Mouse (Mus musculus): Measurements from ENCODE around the gene Cyren. TPM values are rescaled to one million over a fixed set of nuclear protein-coding genes. Genes with fewer than 3 reads are reported as not detected.

The Cyren gene
- polyA plus RNA-seq, 1 experiment from 2014 or later, result 17.5 TPM

- no peaks in the 10 kb centered on the region for H3K9me3 ChIP-seq
- H3K36me3 ChIP-seq (replicated peaks), result peaks cover 62% of the 10 kb centered on the region
- WGBS, result 87% methylated on average over 18 of the region's 18 CpGs
- no peak for DNase-seq (ENCODE audit: extremely low spot score, low spot score)
- H3K4me3 ChIP-seq, result no peak overlapping the region
- 0 out of 2 replicates have a peak overlapping the region, but pooled peaks have one; percentile 16 for H3K27ac ChIP-seq
- peaks cover 28% of the 10 kb centered on the region for H3K4me1 ChIP-seq
- H3K27me3 ChIP-seq (ENCODE audit: poor library complexity, severe bottlenecking), result no peaks in the 10 kb centered on the region
Observed at GRCm38 (mm10) chr6:34907696-34908260, 29.9 kb upstream of the Cyren start.

GRCm38 (mm10) chr6:34907121-34907614, 29.3 kb upstream of the Cyren start:
- Histone ChIP-seq H3K4me1 (peaks cover 29% of the 10 kb centered on the region), H3K36me3 (replicated peaks) (peaks cover 68% of the 10 kb centered on the region), H3K27ac (no peak overlapping the region), H3K27me3 (ENCODE audit: poor library complexity, severe bottlenecking) (no peaks in the 10 kb centered on the region), H3K9me3 (no peaks in the 10 kb centered on the region), H3K4me3 (no peak overlapping the region)
- 64% methylated on average over 2 of the region's 2 CpGs for WGBS
- DNase-seq (ENCODE audit: extremely low spot score, low spot score), result no peak

GRCm38 (mm10) chr6:34906661-34907060, 28.8 kb upstream of the Cyren start:
- Histone ChIP-seq H3K4me3 (no peak overlapping the region), H3K27ac (no peak overlapping the region), H3K9me3 (no peaks in the 10 kb centered on the region), H3K36me3 (replicated peaks) (peaks cover 73% of the 10 kb centered on the region), H3K4me1 (peaks cover 31% of the 10 kb centered on the region), H3K27me3 (ENCODE audit: poor library complexity, severe bottlenecking) (no peaks in the 10 kb centered on the region)
- 92% methylated on average over 4 of the region's 4 CpGs for WGBS
- DNase-seq (ENCODE audit: extremely low spot score, low spot score), result no peak

- H3K9me3 ChIP-seq, result no peaks in the 10 kb centered on the region
- no peak overlapping the region for H3K27ac ChIP-seq
- H3K4me3 ChIP-seq, result no peak overlapping the region
- H3K36me3 ChIP-seq (replicated peaks), result peaks cover 78% of the 10 kb centered on the region
- H3K27me3 ChIP-seq (ENCODE audit: poor library complexity, severe bottlenecking), result no peaks in the 10 kb centered on the region
- peaks cover 31% of the 10 kb centered on the region for H3K4me1 ChIP-seq
- no peak for DNase-seq (ENCODE audit: extremely low spot score, low spot score)
- WGBS, result 86% methylated on average over 2 of the region's 2 CpGs
Observed at GRCm38 (mm10) chr6:34906125-34906524, 28.3 kb upstream of the Cyren start.

GRCm38 (mm10) chr6:34904361-34904760, 26.5 kb upstream of the Cyren start:
- Histone ChIP-seq H3K9me3 (no peaks in the 10 kb centered on the region), H3K27me3 (ENCODE audit: poor library complexity, severe bottlenecking) (no peaks in the 10 kb centered on the region), H3K4me3 (no peak overlapping the region), H3K27ac (no peak overlapping the region), H3K4me1 (peaks cover 18% of the 10 kb centered on the region), H3K36me3 (replicated peaks) (peaks cover 96% of the 10 kb centered on the region)
- 91% methylated on average over 6 of the region's 6 CpGs for WGBS
- DNase-seq (ENCODE audit: extremely low spot score, low spot score), result no peak

GRCm38 (mm10) chr6:34903851-34904250, 26.0 kb upstream of the Cyren start:
- 91% methylated on average over 10 of the region's 10 CpGs for WGBS

GRCm38 (mm10) chr6:34903441-34903840, 25.6 kb upstream of the Cyren start:
- Histone ChIP-seq H3K36me3 (replicated peaks) (peaks cover 96% of the 10 kb centered on the region), H3K9me3 (no peaks in the 10 kb centered on the region), H3K4me3 (no peak overlapping the region), H3K27me3 (ENCODE audit: poor library complexity, severe bottlenecking) (no peaks in the 10 kb centered on the region), H3K27ac (no peak overlapping the region), H3K4me1 (peaks cover 16% of the 10 kb centered on the region)
- 87% methylated on average over 5 of the region's 5 CpGs for WGBS
- DNase-seq (ENCODE audit: extremely low spot score, low spot score), result no peak

More at GRCm38 (mm10) chr6:34903851-34904250, 26.0 kb upstream of the Cyren start:
- Histone ChIP-seq H3K27ac (no peak overlapping the region), H3K36me3 (replicated peaks) (peaks cover 98% of the 10 kb centered on the region), H3K4me1 (peaks cover 16% of the 10 kb centered on the region), H3K9me3 (no peaks in the 10 kb centered on the region), H3K27me3 (ENCODE audit: poor library complexity, severe bottlenecking) (no peaks in the 10 kb centered on the region), H3K4me3 (no peak overlapping the region)
- DNase-seq (ENCODE audit: extremely low spot score, low spot score), result no peak

GRCm38 (mm10) chr6:34902578-34902977, 24.7 kb upstream of the Cyren start:
- H3K36me3 ChIP-seq (replicated peaks), result peaks cover 97% of the 10 kb centered on the region
- H3K27ac ChIP-seq, result no peak overlapping the region
- no peak overlapping the region for H3K4me3 ChIP-seq
- H3K27me3 ChIP-seq (ENCODE audit: poor library complexity, severe bottlenecking), result no peaks in the 10 kb centered on the region
- no peaks in the 10 kb centered on the region for H3K9me3 ChIP-seq
- H3K4me1 ChIP-seq, result peaks cover 11% of the 10 kb centered on the region
- 95% methylated on average over 7 of the region's 7 CpGs for WGBS
- no peak for DNase-seq (ENCODE audit: extremely low spot score, low spot score)

- Histone ChIP-seq H3K4me3 (no peak overlapping the region), H3K27me3 (ENCODE audit: poor library complexity, severe bottlenecking) (no peaks in the 10 kb centered on the region), H3K36me3 (replicated peaks) (peaks cover 96% of the 10 kb centered on the region), H3K4me1 (peaks cover 5% of the 10 kb centered on the region), H3K9me3 (no peaks in the 10 kb centered on the region), H3K27ac (no peak overlapping the region)
- WGBS, result 76% methylated on average over 9 of the region's 9 CpGs
- DNase-seq (ENCODE audit: extremely low spot score, low spot score), result no peak
Observed at GRCm38 (mm10) chr6:34901911-34902444, 24.1 kb upstream of the Cyren start.

GRCm38 (mm10) chr6:34900990-34901389, 23.1 kb upstream of the Cyren start:
- H3K36me3 ChIP-seq (replicated peaks), result peaks cover 90% of the 10 kb centered on the region
- H3K27ac ChIP-seq, result no peak overlapping the region
- H3K4me3 ChIP-seq, result no peak overlapping the region
- no peak for DNase-seq (ENCODE audit: extremely low spot score, low spot score)
- peaks cover 12% of the 10 kb centered on the region for H3K4me1 ChIP-seq
- H3K27me3 ChIP-seq (ENCODE audit: poor library complexity, severe bottlenecking), result no peaks in the 10 kb centered on the region
- H3K9me3 ChIP-seq, result no peaks in the 10 kb centered on the region
- 82% methylated on average over 2 of the region's 2 CpGs for WGBS

- Histone ChIP-seq H3K27me3 (ENCODE audit: poor library complexity, severe bottlenecking) (no peaks in the 10 kb centered on the region), H3K36me3 (replicated peaks) (peaks cover 90% of the 10 kb centered on the region), H3K27ac (no peak overlapping the region), H3K4me3 (no peak overlapping the region), H3K4me1 (peaks cover 12% of the 10 kb centered on the region), H3K9me3 (no peaks in the 10 kb centered on the region)
- no peak for DNase-seq (ENCODE audit: extremely low spot score, low spot score)
- 87% methylated on average over 2 of the region's 2 CpGs for WGBS
Observed at GRCm38 (mm10) chr6:34899127-34899526, 21.3 kb upstream of the Cyren start.

GRCm38 (mm10) chr6:34896168-34896780, 18.4 kb upstream of the Cyren start:
- Histone ChIP-seq H3K4me1 (peaks cover 9% of the 10 kb centered on the region), H3K9me3 (no peaks in the 10 kb centered on the region), H3K27ac (peak overlapping the region; percentile 66), H3K4me3 (no peak overlapping the region), H3K27me3 (ENCODE audit: poor library complexity, severe bottlenecking) (no peaks in the 10 kb centered on the region), H3K36me3 (replicated peaks) (peaks cover 90% of the 10 kb centered on the region)
- WGBS, result 57% methylated on average over 16 of the region's 16 CpGs
- no peak for DNase-seq (ENCODE audit: extremely low spot score, low spot score)

GRCm38 (mm10) chr6:34895569-34895968, 17.7 kb upstream of the Cyren start:
- Histone ChIP-seq H3K36me3 (replicated peaks) (peaks cover 90% of the 10 kb centered on the region), H3K4me3 (no peak overlapping the region), H3K27me3 (ENCODE audit: poor library complexity, severe bottlenecking) (no peaks in the 10 kb centered on the region), H3K27ac (no peak overlapping the region), H3K9me3 (no peaks in the 10 kb centered on the region), H3K4me1 (peaks cover 9% of the 10 kb centered on the region)
- 91% methylated on average over 7 of the region's 7 CpGs for WGBS
- DNase-seq (ENCODE audit: extremely low spot score, low spot score), result no peak

Measured in forebrain, embryonic 10.5 days (tissue).